ENCODE assay signal across 10 mouse cellular contexts in genomic region chr13:103985510-103986278, GRCm38 (mm10).
DNase-seq lines count a peak whose midpoint lies in the region; ATAC-seq lines count a peak whose summit lies in the region.
"Had no signal": no experiment of that assay in that cellular context is flagged by ENCODE, and none has a peak within 500 bp of the region (broad histone marks: within the 10 kb centered on the region; RNA-seq: fewer than 3 reads in every experiment).

No protein-coding gene starts in this region.

- H3K27ac ChIP-seq in heart, embryonic 13.5 days (replicated peaks) = peak overlapping the region; percentile 64
- no peak overlapping the region for H3K27ac ChIP-seq in heart, embryonic 12.5 days (ENCODE audit: poor library complexity, severe bottlenecking)
- peak overlapping the region; percentile 90 for H3K27ac ChIP-seq in lung, embryonic 16.5 days (ENCODE audit: low read length)
- no peak overlapping the region for H3K27ac ChIP-seq in forebrain, embryonic 15.5 days (replicated peaks)

- H3K4me2 ChIP-seq in heart, embryonic 13.5 days = no peak overlapping the region
- H3K4me2 ChIP-seq in heart, embryonic 12.5 days = no peak overlapping the region
- peak overlapping the region; percentile 43 for H3K4me2 ChIP-seq in lung, embryonic 16.5 days (ENCODE audit: low read depth, low read length)
- no peak overlapping the region for H3K4me2 ChIP-seq in forebrain, embryonic 15.5 days (replicated peaks)
- H3K4me2 ChIP-seq: liver, embryonic 11.5 days had no signal

- no peak overlapping the region for H3K9ac ChIP-seq in heart, embryonic 13.5 days
- no peak overlapping the region for H3K9ac ChIP-seq in heart, embryonic 12.5 days
- peak overlapping the region; percentile 22; the same call in 1 of the 2 replicates for H3K9ac ChIP-seq in lung, embryonic 16.5 days (ENCODE audit: low read length)
- no peak overlapping the region for H3K9ac ChIP-seq in forebrain, embryonic 15.5 days (replicated peaks)

- H3K36me3 ChIP-seq in heart, embryonic 13.5 days = no peaks in the 10 kb centered on the region
- no peaks in the 10 kb centered on the region for H3K36me3 ChIP-seq in heart, embryonic 12.5 days
- no peaks in the 10 kb centered on the region for H3K36me3 ChIP-seq in lung, embryonic 16.5 days (ENCODE audit: control insufficient read depth, insufficient read depth, low read length)
- no peaks in the 10 kb centered on the region for H3K36me3 ChIP-seq in forebrain, embryonic 15.5 days

- no peak overlapping the region for H3K4me3 ChIP-seq in heart, embryonic 13.5 days
- H3K4me3 ChIP-seq in heart, embryonic 12.5 days = no peak overlapping the region
- H3K4me3 ChIP-seq in lung, embryonic 16.5 days (ENCODE audit: low read length) = no peak overlapping the region; the same call in 1 of the 2 replicates
- H3K4me3 ChIP-seq in forebrain, embryonic 15.5 days = no peak overlapping the region

- peaks cover 15% of the 10 kb centered on the region for H3K9me3 ChIP-seq in heart, embryonic 13.5 days
- H3K9me3 ChIP-seq in heart, embryonic 12.5 days (replicated peaks) = peaks cover 20% of the 10 kb centered on the region
- H3K9me3 ChIP-seq in lung, embryonic 16.5 days (ENCODE audit: control insufficient read depth, low read length) = peaks cover 10% of the 10 kb centered on the region; the same call in 1 of the 2 replicates
- no peaks in the 10 kb centered on the region for H3K9me3 ChIP-seq in forebrain, embryonic 15.5 days

- H3K27me3 ChIP-seq in heart, embryonic 13.5 days (replicated peaks) = no peaks in the 10 kb centered on the region
- no peaks in the 10 kb centered on the region for H3K27me3 ChIP-seq in heart, embryonic 12.5 days (replicated peaks)
- no peaks in the 10 kb centered on the region for H3K27me3 ChIP-seq in lung, embryonic 16.5 days (ENCODE audit: control insufficient read depth, insufficient read depth, low read depth, low read length)
- H3K27me3 ChIP-seq in forebrain, embryonic 15.5 days = no peaks in the 10 kb centered on the region

- peaks cover 6% of the 10 kb centered on the region for H3K4me1 ChIP-seq in heart, embryonic 13.5 days
- H3K4me1 ChIP-seq in heart, embryonic 12.5 days (replicated peaks) = no peaks in the 10 kb centered on the region
- H3K4me1 ChIP-seq in lung, embryonic 16.5 days (replicated peaks; ENCODE audit: control insufficient read depth, insufficient read depth, low read length) = peaks cover 11% of the 10 kb centered on the region
- H3K4me1 ChIP-seq in forebrain, embryonic 15.5 days = 0 out of 2 replicates have a peak, but pooled peaks cover 4% of the 10 kb centered on the region

- WGBS in heart, embryonic 13.5 days = 72% methylated on average over 20 of the region's 20 CpGs
- WGBS in heart, embryonic 12.5 days = 79% methylated on average over 20 of the region's 20 CpGs
- WGBS in lung, embryonic 16.5 days = 40% methylated on average over 20 of the region's 20 CpGs
- 80% methylated on average over 20 of the region's 20 CpGs for WGBS in forebrain, embryonic 15.5 days

- ATAC-seq in heart, embryonic 13.5 days (ENCODE audit: extremely low read depth, insufficient number of reproducible peaks, low FRiP score, low TSS enrichment) = no peak
- no peak for ATAC-seq in heart, embryonic 12.5 days (ENCODE audit: insufficient number of reproducible peaks, low FRiP score)
- peak; percentile 91 for ATAC-seq in lung, embryonic 16.5 days (ENCODE audit: low read depth)
- ATAC-seq in forebrain, embryonic 15.5 days (replicated peaks) = no peak
- ATAC-seq: activated CD4-positive, CD25-positive, alpha-beta regulatory T cell, adult 4 months had no signal

- peak; percentile 38 for DNase-seq in urinary bladder, postnatal 14 days (ENCODE audit: low spot score)
- DNase-seq in urinary bladder, postnatal 4 days (ENCODE audit: low spot score in 2 of 2) = no peak
- no peak for DNase-seq in cerebellum, adult 11 months
- no peak for DNase-seq in thymus, postnatal 14 days

Comparison
In these comparisons a context has a peak if more than half of its experiments do, and no peak if none do; other contexts are left out.
1. H3K27ac ChIP-seq: peak in heart, embryonic 13.5 days (single experiment) and lung, embryonic 16.5 days (single experiment); none in heart, embryonic 12.5 days (single experiment) and forebrain, embryonic 15.5 days (single experiment).